Mouse (Mus musculus) CD4-positive, CD25-positive, alpha-beta regulatory T cell, adult 9 weeks (primary cell): ENCODE measurements around the gene Cdh23. TPM values are rescaled to one million over a fixed set of nuclear protein-coding genes. Genes with fewer than 3 reads are reported as not detected.

Experiments used
- polyA plus RNA-seq: library from polyadenylated mRNA; unstranded; fragments of 100-300 nt; shearing (Covaris generic); gene quantifications from one replicate; pipeline ENCODE4 v1.2.1, GENCODE M21; 2017

Gene Cdh23
- 24.6 TPM for polyA plus RNA-seq

GRCm38 (mm10) chr10:60696390-60696789, at the start of gene Cdh23:
Gene Cdh23, minus strand, starts transcription at chr10:60696490.

GRCm38 (mm10) chr10:60399449-60399848, 296.8 kb downstream of the Cdh23 start, which contains the start of gene Gm17455:
Gene Gm17455, plus strand, starts transcription at chr10:60399726.

GRCm38 (mm10) chr10:60346701-60347405, 349.4 kb downstream of the Cdh23 start, which contains the start of gene Vsir:
Gene Vsir, plus strand, starts transcription at chr10:60346851.

GRCm38 (mm10) chr10:60277207-60278005, 418.9 kb downstream of the Cdh23 start, which contains the start of gene Psap:
Gene Psap, plus strand, starts transcription at chr10:60277627.

Other genes with a start within 250 kb of the Cdh23 start
- gene Slc29a3, start 56.3 kb upstream of the Cdh23 start, polyA plus RNA-seq = 24.5 TPM
- gene Unc5b, start 135.1 kb upstream of the Cdh23 start, polyA plus RNA-seq = not detected